Mouse (Mus musculus): ENCODE results near the gene Nphp3.

Gene Nphp3

DNA sequence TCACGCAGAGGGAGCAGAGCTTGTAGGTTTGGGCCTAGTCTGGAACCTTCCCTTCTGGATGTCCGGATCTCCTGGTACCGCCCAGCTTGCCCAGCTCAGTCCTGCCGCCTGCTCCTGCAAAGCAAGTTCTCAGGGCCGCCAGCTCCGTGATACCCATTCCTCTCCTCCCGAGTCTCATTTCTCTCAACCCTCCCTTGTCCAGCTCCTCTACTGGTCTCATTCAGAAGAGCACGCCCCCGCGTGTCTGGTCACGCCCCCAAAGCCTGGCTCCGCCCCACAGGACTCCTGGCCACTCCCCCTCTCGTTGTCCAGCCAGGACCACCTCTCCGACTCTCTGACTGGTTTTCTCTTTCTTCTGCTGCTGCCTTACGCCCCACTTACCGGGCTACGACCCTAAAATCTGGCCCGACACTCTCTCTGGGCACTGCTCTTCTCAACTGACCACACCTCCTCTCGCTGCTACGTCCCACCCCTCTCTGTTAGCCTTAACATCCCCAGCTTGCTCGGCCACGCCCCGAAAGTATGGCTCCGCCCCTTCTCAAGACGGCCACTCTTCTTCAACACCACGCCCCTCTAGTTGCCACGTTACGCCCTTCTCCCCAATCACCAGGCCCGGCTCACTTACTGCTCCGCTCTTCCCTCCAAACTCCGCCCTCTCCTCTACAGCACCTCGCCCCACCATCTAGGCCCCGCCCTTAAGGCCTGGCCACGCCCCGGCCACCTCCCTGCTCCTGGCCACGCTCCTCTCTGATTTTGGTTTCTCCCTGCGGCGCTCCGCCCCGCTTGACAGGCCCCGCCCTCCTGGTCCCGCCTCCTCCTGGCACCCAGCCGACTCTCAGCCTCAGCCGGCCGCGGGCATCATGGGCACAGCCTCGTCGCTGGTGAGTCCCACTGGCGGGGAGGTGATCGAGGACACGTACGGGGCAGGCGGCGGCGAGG lies at the start of gene Nphp3:
Gene Nphp3, plus strand, starts transcription at position 624 of the 939 bp plus-strand sequence.
- DNase-seq: peak; percentile 100

GRCm38 (mm10) chr9:103958722-103959121 lies 43.6 kb upstream of the Nphp3 start:
- no peak for DNase-seq

DNA sequence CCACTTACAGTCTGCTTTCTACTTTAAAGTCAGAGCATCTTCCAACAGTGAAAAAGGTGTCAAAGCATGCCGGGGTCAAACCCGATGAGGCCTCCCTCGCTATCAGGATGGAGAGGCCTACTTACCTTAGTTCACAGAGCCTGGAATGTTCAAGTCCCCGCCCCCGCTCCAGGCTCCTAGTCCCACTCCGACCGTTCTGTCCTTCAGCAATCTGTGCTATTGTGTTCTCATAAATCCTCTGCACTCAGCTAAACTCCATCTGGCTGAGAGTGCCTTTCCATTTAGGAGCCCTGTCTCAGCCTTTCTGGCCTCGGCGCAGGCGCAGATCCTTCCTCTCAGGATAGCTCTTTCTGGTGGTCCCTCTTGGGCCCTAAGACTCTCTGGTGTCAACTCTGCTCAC lies 42.4 kb upstream of the Nphp3 start:
- no peak for DNase-seq

- peak; percentile 15 for DNase-seq
Measured at GRCm38 (mm10) chr9:103996496-103996895, 5.8 kb upstream of the Nphp3 start.

- DNase-seq: peak; percentile 48
Measured at GRCm38 (mm10) chr9:104000601-104001000, 1.7 kb upstream of the Nphp3 start.

- peak; percentile 81 for DNase-seq
Measured at GRCm38 (mm10) chr9:104002913-104003330, 578 bp downstream of the Nphp3 start.

GRCm38 (mm10) chr9:104014526-104014925 lies 12.2 kb downstream of the Nphp3 start:
- no peak for DNase-seq

DNA sequence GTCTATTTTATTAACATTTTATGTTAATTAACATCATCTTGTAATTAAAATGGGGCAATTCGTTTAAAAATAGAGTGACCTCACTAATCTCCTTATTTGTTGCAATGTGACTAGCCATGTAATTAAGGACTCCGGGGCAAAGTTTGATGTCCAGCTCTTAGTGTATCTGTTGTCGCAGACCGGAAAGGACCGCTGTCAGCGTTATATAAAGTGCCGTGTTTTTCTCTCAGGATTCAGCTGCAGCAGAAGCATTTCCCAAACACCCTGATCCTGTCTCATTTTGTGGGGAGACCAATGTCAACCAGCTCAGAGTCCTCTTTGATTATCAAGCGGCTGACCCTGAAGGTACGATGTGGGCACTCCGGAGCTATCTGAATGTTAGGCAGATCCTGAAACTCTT lies 18.7 kb downstream of the Nphp3 start:
- DNase-seq: no peak

GRCm38 (mm10) chr9:104027186-104027585 lies 24.8 kb downstream of the Nphp3 start:
- no peak for DNase-seq

GRCm38 (mm10) chr9:104029861-104030260 lies 27.5 kb downstream of the Nphp3 start:
- no peak for DNase-seq

GRCm38 (mm10) chr9:104034231-104034630 lies 31.9 kb downstream of the Nphp3 start:
- DNase-seq: no peak

DNA sequence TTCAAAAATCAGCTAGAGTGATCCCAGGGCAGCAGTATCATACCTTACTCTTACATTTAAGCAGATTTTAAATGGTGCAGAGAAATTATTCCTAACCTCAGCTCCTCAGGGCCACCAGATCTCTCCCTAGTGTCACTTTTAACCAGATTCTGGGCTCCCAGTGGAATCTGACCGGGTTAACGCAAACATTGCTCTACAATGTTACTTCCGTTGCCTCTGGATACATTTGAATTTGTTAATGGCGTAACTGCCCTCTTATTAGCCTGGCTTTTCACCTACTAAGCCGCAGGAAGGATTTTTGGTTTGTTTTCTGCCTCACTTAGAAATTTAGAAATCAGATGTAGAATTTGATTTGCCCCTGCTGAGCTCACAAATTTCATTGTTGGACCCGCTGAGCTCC lies 32.4 kb downstream of the Nphp3 start:
- DNase-seq: no peak

DNA sequence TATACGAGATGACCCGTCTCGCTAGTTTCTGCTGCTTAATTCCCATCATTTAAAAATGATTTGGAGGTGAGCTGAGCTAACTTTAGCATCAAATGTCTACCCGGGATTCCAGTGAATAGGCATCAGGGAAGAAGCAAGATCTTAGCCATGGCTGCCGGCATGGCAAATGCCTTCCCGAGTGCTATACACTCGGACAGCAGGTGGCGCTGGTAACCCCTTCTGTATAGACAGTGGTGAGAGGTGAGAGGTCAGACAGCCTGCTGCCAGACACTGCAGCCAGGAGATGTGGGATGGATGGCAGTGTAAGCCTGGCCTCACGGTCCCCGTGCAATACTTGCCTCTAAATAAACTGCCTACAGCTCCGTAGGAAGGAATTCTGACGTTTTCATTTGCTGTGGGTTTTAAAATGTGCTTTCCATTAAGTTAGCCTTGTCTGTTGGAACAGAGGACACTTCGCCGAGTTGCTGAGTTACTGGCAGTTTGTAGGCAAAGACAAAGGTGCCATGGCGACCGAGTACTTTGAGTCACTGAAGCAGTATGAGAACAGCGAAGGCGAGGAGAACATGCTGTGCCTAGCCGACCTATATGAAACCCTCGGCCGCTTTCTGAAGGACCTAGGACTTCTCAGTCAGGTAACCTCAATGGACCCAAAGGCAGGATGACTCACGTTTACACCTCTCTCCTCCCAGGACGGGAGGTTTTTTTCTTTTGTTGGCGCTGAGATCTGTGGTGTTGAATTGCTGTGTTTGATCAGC lies 33.1 kb downstream of the Nphp3 start:
- DNase-seq: peak; percentile 79

- no peak for DNase-seq
Measured at GRCm38 (mm10) chr9:104038266-104038665, 35.9 kb downstream of the Nphp3 start.

DNA sequence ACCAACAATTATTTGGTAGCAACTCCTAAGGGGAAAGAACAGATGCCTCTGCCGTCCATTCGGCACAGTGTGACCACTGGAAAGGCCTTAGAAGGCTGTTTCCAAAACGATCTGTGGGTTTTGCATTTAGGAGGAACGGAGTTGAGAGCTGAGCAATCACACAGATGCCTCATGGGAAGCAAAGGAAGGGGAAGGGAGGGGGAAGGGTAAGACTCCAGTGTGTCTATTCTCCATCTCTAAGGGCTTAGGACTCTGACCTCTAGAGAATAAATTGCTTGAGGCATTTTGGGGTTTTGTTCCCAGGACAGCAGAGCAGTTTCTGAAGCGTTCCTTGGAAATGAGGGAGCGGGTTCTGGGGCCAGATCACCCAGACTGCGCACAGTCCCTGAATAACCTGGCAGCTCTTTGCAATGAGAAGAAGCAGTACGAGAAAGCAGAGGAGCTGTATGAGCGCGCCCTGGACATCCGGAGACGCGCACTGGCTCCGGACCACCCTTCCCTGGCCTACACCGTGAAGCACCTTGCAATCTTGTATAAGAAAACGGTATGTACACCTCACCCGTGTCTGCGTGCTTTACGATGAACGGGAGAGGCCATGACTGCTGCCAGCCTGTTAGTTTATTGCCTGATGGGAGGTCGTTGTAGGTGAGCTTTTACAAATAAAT lies 36.8 kb downstream of the Nphp3 start:
- DNase-seq: no peak

- DNase-seq: no peak
Measured at GRCm38 (mm10) chr9:104039742-104040141, 37.4 kb downstream of the Nphp3 start.

DNA sequence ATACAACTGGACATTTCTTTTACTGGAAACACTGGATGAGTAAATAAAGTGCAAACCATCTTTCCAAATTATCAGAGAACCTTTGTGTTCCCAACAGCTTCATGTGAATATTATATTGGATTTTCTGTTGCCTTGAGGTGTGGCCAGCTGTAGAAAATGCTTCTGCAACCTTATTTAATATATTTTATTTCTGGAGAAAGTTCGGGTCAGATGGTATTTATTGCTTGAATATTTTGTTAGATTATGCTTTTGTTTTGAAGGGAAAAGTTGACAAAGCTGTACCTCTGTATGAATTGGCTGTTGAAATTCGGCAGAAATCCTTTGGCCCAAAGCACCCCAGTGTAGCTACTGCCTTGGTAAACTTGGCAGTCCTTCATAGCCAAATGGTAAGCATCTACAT lies 38.0 kb downstream of the Nphp3 start, which contains the start of gene Gm28305:
Gene Gm28305, plus strand, starts transcription at position 301 of the 400 bp plus-strand sequence.
- DNase-seq: no peak

- peak; percentile 23 for DNase-seq
Measured at GRCm38 (mm10) chr9:104043676-104044075, 41.3 kb downstream of the Nphp3 start.

DNA sequence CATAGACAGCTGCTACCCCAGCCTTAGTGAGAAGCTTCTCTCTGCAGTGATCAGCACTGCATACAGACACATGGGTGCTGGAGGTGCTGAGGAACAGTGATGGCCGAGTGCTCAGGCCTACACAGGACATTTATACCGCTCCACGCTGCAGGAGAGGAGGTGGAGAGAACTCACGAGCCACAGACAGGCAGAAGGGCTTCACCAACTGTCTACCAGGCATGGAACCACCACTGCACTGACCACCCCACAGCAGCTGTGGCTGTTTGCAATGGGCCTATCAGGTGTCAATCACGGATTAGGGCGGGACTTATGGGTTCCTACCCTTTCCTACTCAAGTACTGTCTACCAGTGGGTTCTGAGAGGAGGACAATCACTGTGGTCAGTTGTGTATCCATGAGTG lies 48.7 kb downstream of the Nphp3 start:
- no peak for DNase-seq

DNA sequence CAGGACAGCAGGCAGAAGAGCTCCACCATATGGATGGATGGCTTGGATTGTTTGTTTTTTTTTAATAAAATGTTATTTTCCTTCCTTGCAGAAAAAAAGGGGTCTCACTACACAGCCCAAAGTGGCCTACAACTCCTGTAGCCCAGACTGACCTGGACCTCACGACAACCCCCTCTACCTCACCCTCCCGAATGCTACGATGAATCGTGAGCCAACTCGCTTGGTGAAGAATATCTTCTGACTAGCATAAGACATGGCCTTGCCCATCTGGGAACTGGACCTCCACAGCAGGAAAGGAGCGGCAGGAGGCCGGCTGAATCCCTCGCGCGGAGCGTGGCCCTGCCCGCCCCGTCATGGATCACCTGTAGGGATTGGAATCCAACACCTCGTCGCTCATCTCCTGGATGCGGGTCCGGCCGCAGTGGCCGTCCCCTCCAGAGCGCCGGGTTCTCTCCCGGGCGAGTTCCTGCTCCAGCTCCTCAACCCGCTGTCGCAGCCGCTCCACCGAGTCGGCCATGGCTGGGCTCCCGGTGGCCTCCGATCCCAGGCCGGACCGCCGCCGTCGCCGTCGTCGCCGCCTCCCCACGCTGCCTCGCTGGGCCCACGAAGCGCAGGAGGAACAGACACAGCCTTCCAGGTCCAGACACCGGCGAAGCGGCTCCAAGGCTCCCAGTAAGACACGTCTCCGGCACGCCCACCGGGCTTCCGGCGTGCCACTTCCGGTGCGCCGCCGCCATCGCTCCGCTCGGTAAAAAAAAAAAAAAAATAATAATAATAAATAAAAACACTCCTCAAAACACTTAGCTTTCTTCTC lies 60.3 kb downstream of the Nphp3 start, which contains the start of gene Uba5:
Gene Uba5, minus strand, starts transcription at position 705 of the 814 bp plus-strand sequence.
- DNase-seq: peak; percentile 86

DNA sequence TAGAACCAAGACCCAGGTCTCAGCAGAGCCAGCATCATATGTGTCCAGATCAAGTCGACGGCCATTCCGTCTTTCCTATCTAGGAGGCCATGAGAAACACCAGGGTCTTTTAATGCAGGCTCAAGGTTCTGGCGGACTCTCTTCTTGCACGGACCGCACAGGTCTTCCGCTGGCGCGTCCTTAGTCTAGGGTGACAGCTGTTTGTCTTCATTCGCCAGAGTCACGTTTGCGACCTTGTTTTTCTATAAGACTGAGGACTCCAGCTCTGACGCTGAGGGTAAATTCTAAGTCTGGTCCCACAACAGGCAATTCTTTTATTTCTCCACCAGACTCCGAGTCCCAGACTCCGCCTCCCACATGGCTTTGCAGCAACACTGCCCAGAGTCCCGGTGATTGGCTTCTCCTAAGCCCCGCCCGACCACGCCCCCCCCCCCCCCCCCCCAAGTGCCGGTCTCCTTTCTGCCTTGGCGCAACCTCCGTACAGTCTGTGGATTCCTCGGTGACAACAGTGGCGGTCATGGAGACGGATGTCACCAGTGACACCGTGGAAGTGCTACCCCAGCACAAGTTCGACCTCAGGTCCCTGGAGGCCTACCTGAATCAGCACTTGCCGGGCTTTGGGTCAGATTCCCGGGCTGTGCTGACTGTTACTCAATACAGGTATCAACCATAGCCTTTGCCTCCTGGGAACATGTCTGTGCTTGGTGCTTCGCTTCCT lies 61.1 kb downstream of the Nphp3 start, which contains the start of gene Acad11:
Gene Acad11, plus strand, starts transcription at position 134 of the 718 bp plus-strand sequence.
- DNase-seq: peak; percentile 90

Measured in kidney, postnatal 14 days (tissue).